ENCODE assay signal across 9 mouse cellular contexts in the genomic region with DNA sequence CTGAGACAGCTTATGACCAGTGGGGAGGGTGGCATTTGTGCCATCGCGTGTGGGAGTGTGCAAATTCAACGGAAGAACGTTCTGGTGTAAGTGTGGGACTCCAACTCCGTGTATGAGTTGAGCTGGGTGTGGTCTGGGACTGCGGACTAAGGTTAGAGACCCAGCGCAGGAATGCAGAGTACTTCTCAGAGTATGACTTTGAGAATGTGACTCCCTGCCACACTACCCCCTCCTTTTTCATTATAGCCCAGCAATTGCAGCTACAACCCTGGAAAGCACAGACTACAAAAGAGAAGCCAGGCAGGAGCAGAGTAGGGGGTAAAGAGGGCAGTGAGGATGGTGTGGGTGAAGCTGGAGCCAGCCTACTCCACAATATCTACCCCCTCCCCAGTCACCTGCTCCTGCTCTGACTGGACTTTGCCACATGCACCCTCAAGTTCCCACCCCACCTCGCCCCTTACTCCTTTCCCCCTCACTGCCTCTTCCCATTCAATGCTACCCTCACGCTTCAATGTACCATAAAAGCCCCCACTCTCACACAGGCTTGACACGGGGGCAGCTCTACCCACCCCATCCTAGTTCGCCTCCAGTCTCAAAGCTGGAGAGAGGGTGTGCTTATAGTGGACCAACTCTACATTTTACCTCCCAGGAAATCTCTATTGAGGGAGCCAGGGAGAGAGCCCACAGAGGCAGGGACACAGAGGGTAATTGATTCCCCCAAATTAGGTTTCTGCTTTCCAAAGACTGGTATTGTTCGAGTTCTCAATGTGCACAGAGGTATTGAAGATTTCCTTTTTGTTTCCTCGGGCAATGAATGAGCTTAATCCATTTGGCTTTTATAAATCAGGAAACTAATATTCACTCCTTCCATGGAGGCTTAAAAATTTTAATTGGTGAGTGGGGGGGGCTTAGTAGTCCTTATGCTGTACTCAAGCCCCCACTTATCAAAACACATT. TPM values are rescaled to one million over a fixed set of nuclear protein-coding genes. Genes with fewer than 3 reads are reported as not detected.
DNase-seq lines count a peak whose midpoint lies in the region; ATAC-seq and TF ChIP-seq lines count a peak whose summit lies in the region.
"Had no signal": no experiment of that assay in that cellular context is flagged by ENCODE, and none has a peak within 500 bp of the region (broad histone marks: within the 10 kb centered on the region; RNA-seq: fewer than 3 reads in every experiment).

No protein-coding gene starts in this region.

- peaks cover 65% of the 10 kb centered on the region for H3K27me3 ChIP-seq in megakaryocyte, embryonic 14.5 days (replicated peaks)
- H3K27me3 ChIP-seq in limb, embryonic 10.5 days (ENCODE audit: low read depth, poor library complexity, severe bottlenecking) = peaks cover 52% of the 10 kb centered on the region
- no peaks in the 10 kb centered on the region for H3K27me3 ChIP-seq in stomach, postnatal 0 days (ENCODE audit: control insufficient read depth, insufficient read depth, low read length)

- H3K4me1 ChIP-seq in megakaryocyte, embryonic 14.5 days = peaks cover 6% of the 10 kb centered on the region
- H3K4me1 ChIP-seq in limb, embryonic 10.5 days = peaks cover 66% of the 10 kb centered on the region
- H3K4me1 ChIP-seq in stomach, postnatal 0 days (replicated peaks; ENCODE audit: control insufficient read depth, insufficient read depth) = no peaks in the 10 kb centered on the region

- no peak for TF ChIP-seq CTCF in stomach, postnatal 0 days (IDR thresholded peaks at IDR 0.05; ENCODE audit: low read depth)

- H3K27ac ChIP-seq in limb, embryonic 10.5 days = peak overlapping the region; percentile 95
- H3K27ac ChIP-seq in stomach, postnatal 0 days (replicated peaks) = no peak overlapping the region

- H3K36me3 ChIP-seq in megakaryocyte, embryonic 14.5 days (replicated peaks; ENCODE audit: low read length) = no peaks in the 10 kb centered on the region
- no peaks in the 10 kb centered on the region for H3K36me3 ChIP-seq in limb, embryonic 10.5 days
- H3K36me3 ChIP-seq in stomach, postnatal 0 days (ENCODE audit: control insufficient read depth, insufficient read depth, low read length) = no peaks in the 10 kb centered on the region

- H3K9me3 ChIP-seq in megakaryocyte, embryonic 14.5 days = 0 out of 2 replicates have a peak, but pooled peaks cover 3% of the 10 kb centered on the region
- no peaks in the 10 kb centered on the region for H3K9me3 ChIP-seq in limb, embryonic 10.5 days (replicated peaks)
- H3K9me3 ChIP-seq in stomach, postnatal 0 days (ENCODE audit: control insufficient read depth, low read length) = no peaks in the 10 kb centered on the region

- H3K9ac ChIP-seq in stomach, postnatal 0 days (ENCODE audit: low read length) = no peak overlapping the region; the same call in 1 of the 2 replicates

- WGBS in limb, embryonic 10.5 days = 25% methylated on average over 13 of the region's 13 CpGs
- WGBS in stomach, postnatal 0 days = 32% methylated on average over 13 of the region's 13 CpGs

- H3K4me2 ChIP-seq in stomach, postnatal 0 days (replicated peaks; ENCODE audit: low read depth) = peak overlapping the region; percentile 95

- peak; percentile 29 for DNase-seq in cerebellum, adult 11-12 months
- no peak for DNase-seq in cerebellum, adult 8-10 months
- DNase-seq in limb, embryonic 10.5 days (ENCODE audit: low spot score) = no peak
- no peak for DNase-seq in stomach, postnatal 0 days (ENCODE audit: low spot score)
- DNase-seq in left cerebral cortex, adult 18-20 months (ENCODE audit: low spot score in 2 of 2) = no peak
- DNase-seq in layer of hippocampus, postnatal 14 days (ENCODE audit: low spot score in 2 of 2) = no peak

- no peak for ATAC-seq in megakaryocyte, adult 5-6 weeks (ENCODE audit: poor library complexity, severe bottlenecking)
- ATAC-seq in stomach, postnatal 0 days (ENCODE audit: low FRiP score, low TSS enrichment) = no peak

- H3K4me3 ChIP-seq in megakaryocyte, embryonic 14.5 days (replicated peaks) = peak overlapping the region; percentile 53
- H3K4me3 ChIP-seq in limb, embryonic 10.5 days = peak overlapping the region; percentile 78
- H3K4me3 ChIP-seq in stomach, postnatal 0 days (ENCODE audit: low read depth, low read length) = no peak overlapping the region

- no peak for TF ChIP-seq EP300 in stomach, postnatal 0 days (optimal IDR thresholded peaks at IDR 0.05)

RNA-seq across cellular contexts. Expression of gene Lmo1, which starts 0.9 kb away (rescaled TPM):
- 0.58 TPM in 1 of 2 replicates, not detected in the other for polyA plus RNA-seq in megakaryocyte, embryonic 14.5 days (2012; ENCODE audit: insufficient read depth, low replicate concordance)
- total RNA-seq in megakaryocyte, adult 5-6 weeks (2015) = 30.3 and 33.6 TPM in 2 replicates
- total RNA-seq in megakaryocyte, adult 5-6 weeks (2017) = 10.9 and 19.8 TPM in 2 replicates
- 46.7 and 74.5 TPM in 2 replicates for polyA plus RNA-seq in limb, embryonic 10.5 days (2016; fragmentation: Nextera tagmentation; extraction: Ambion mirVana)
- 18.8 and 22.4 TPM in 2 replicates for polyA plus RNA-seq in stomach, postnatal 0 days (2015; fragmentation: Nextera tagmentation; extraction: Ambion mirVana)
- 10 to 100 TPM; 11.5 to 14.4 TPM for total RNA-seq in left cerebral cortex, adult 18-20 months (2021)
- total RNA-seq in layer of hippocampus, postnatal 14 days (2021) = 10 to 100 TPM; 53.8 to 60.2 TPM
- total RNA-seq: neutrophil, adult 5-6 weeks had no signal
